Mouse (Mus musculus): ENCODE measurements around the gene Wdr66. TPM values are rescaled to one million over a fixed set of nuclear protein-coding genes. Genes with fewer than 3 reads are reported as not detected.

Wdr66 gene
- polyA plus RNA-seq (2014; fragmentation: Illumina TruSeq; extraction: RNeasy Lipid Tissue Mini Kit (QIAGEN cat#74804); ENCODE audit: low read depth, low replicate concordance) = 0.21 TPM

DNA sequence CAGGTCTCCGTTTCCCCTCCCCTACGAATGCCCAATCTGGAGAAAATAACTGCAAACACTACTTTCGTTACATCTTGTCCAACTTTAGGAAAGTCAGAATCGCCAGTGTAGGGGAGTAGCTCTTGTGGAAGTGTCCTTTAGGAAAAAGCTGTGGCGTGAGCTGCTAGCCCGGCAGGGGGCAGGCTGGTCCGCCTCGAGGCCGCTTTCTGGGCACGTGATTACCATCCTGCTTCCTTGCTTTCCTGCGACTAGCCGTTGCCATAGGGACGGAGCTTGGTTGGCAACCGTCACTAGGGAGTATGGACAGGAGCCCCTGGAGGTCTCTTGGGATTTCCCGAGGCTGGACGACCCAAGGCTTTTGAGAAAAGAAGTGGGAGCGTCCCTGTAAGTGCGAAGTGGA is at the start of gene Wdr66:
TSS of gene Wdr66 (plus strand) at position 269 of the 400 bp plus-strand sequence.

DNA sequence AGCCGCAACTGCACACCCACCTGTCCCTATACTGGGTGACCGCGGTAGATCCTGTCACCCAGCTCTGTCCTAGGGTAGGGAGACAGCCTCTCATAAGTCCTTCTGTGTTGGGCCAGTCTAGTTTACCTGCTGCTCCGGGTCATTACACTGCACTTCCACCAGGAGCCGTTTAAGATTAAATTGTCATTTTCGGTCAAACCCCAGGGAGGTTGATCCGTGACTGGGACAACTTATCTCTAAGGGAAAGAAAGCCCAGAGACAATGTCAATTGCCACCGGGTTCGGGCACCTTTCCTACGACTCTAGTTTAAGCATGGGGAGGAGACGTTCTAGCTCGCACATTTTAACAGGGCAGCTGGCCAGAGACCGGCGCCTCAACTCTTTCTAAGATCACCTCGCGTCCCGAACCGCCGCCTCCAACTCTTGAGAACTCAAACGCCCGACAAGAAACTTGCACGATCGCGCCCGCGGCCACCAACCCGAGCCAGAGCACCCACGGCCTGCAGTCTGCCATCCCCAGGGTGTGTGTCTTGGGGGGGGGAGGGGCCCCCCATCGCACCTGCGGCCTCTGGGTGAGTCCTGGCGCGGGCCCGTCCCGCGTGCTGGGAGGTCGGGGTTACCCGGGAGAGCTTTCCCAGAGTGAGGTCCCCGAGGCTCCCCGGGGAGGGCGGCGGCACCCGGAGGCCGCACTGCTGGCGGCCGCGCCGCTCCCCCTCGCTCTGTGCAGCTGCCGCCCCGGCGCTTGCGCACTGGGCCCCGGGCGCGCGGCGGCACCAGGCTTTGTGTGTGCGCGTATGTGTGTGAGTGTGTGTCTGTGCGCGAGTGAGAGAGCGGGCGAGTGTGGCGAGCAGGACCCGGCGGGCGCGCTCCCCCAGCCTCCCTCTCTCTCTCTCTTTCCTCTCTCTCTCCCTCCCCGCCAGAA is 92.1 kb downstream of the Wdr66 start, which contains the start of gene Bcl7a:
TSS of gene Bcl7a (plus strand) at position 128 of the 921 bp plus-strand sequence.

Other genes starting within 250 kb of the Wdr66 start
- 0.74 TPM for gene Orai1, start 237.0 kb upstream of the Wdr66 start, polyA plus RNA-seq (2014; fragmentation: Illumina TruSeq; extraction: RNeasy Lipid Tissue Mini Kit (QIAGEN cat#74804); ENCODE audit: low read depth, low replicate concordance)
- not detected for gene Morn3, start 205.1 kb upstream of the Wdr66 start, polyA plus RNA-seq (2014; fragmentation: Illumina TruSeq; extraction: RNeasy Lipid Tissue Mini Kit (QIAGEN cat#74804); ENCODE audit: low read depth, low replicate concordance)
- 1.9 TPM for gene Tmem120b, start 183.7 kb upstream of the Wdr66 start, polyA plus RNA-seq (2014; fragmentation: Illumina TruSeq; extraction: RNeasy Lipid Tissue Mini Kit (QIAGEN cat#74804); ENCODE audit: low read depth, low replicate concordance)
- not detected for gene Rhof, start 119.4 kb upstream of the Wdr66 start, polyA plus RNA-seq (2014; fragmentation: Illumina TruSeq; extraction: RNeasy Lipid Tissue Mini Kit (QIAGEN cat#74804); ENCODE audit: low read depth, low replicate concordance)
- 2.4 TPM for gene Setd1b, start 109.9 kb upstream of the Wdr66 start, polyA plus RNA-seq (2014; fragmentation: Illumina TruSeq; extraction: RNeasy Lipid Tissue Mini Kit (QIAGEN cat#74804); ENCODE audit: low read depth, low replicate concordance)
- 7.9 TPM for gene Psmd9, start 82.7 kb upstream of the Wdr66 start, polyA plus RNA-seq (2014; fragmentation: Illumina TruSeq; extraction: RNeasy Lipid Tissue Mini Kit (QIAGEN cat#74804); ENCODE audit: low read depth, low replicate concordance)
- gene Hpd, start 69.4 kb upstream of the Wdr66 start, polyA plus RNA-seq (2014; fragmentation: Illumina TruSeq; extraction: RNeasy Lipid Tissue Mini Kit (QIAGEN cat#74804); ENCODE audit: low read depth, low replicate concordance) = 1,209 TPM
- gene Bcl7a, start 91.7 kb downstream of the Wdr66 start, polyA plus RNA-seq (2014; fragmentation: Illumina TruSeq; extraction: RNeasy Lipid Tissue Mini Kit (QIAGEN cat#74804); ENCODE audit: low read depth, low replicate concordance) = 2.3 TPM
- 1.7 TPM for gene Mlxip, start 142.7 kb downstream of the Wdr66 start, polyA plus RNA-seq (2014; fragmentation: Illumina TruSeq; extraction: RNeasy Lipid Tissue Mini Kit (QIAGEN cat#74804); ENCODE audit: low read depth, low replicate concordance)
- not detected for gene Lrrc43, start 237.2 kb downstream of the Wdr66 start, polyA plus RNA-seq (2014; fragmentation: Illumina TruSeq; extraction: RNeasy Lipid Tissue Mini Kit (QIAGEN cat#74804); ENCODE audit: low read depth, low replicate concordance)
- gene Il31, start 237.4 kb downstream of the Wdr66 start, polyA plus RNA-seq (2014; fragmentation: Illumina TruSeq; extraction: RNeasy Lipid Tissue Mini Kit (QIAGEN cat#74804); ENCODE audit: low read depth, low replicate concordance) = not detected

Measured in liver, adult 10 weeks (tissue).